Mouse (Mus musculus) limb, embryonic 14.5 days (tissue): ENCODE data around the gene Prkch. TPM values are rescaled to one million over a fixed set of nuclear protein-coding genes. Genes with fewer than 3 reads are reported as not detected.

Experiments
- ATAC-seq: fragments of 200-750 bp; cut with Nextera tagmentation; 2 replicates; pipeline ENCODE4 v1.8.0; 2017; ENCODE audit warnings: low read depth, moderate number of reproducible peaks, moderate TSS enrichment; ENCODE audit not compliant: low FRiP score
- DNase-seq: peaks from one replicate; pipeline ENCODE4 v3.0.0-alpha.2; 2015; ENCODE audit warnings: low spot score
- H3K27ac ChIP-seq: fragments of 300-500 bp; sonication (generic); replicated peaks from 2 replicates; pipeline ENCODE4 v1.5.1; 2014; ENCODE audit warnings: low read depth, mild to moderate bottlenecking, low read length, moderate library complexity, mixed read lengths
- H3K27me3 ChIP-seq: fragments of 300-500 bp; sonication (generic); 2 replicates; pipeline ENCODE4 v1.6.1; 2014; ENCODE audit warnings: low read length, mixed read lengths; ENCODE audit not compliant: control insufficient read depth, insufficient read depth
- H3K36me3 ChIP-seq: fragments of 300-500 bp; sonication (generic); 2 replicates; pipeline ENCODE4 v1.6.1; 2014; ENCODE audit warnings: mild to moderate bottlenecking, low read length, moderate library complexity, mixed read lengths; ENCODE audit not compliant: control insufficient read depth, insufficient read depth
- H3K4me1 ChIP-seq: fragments of 300-500 bp; sonication (generic); 2 replicates; pipeline ENCODE4 v1.6.1; 2014; ENCODE audit warnings: antibody characterized with exemption, low read length, mixed read lengths; ENCODE audit not compliant: control insufficient read depth, insufficient read depth
- H3K4me2 ChIP-seq: fragments of 300-500 bp; sonication (generic); replicated peaks from 2 replicates; pipeline ENCODE4 v1.6.1; 2014; ENCODE audit warnings: low read depth, mild to moderate bottlenecking, low read length, moderate library complexity; ENCODE audit not compliant: severe bottlenecking
- H3K4me3 ChIP-seq: fragments of 300-500 bp; sonication (generic); replicated peaks from 2 replicates; pipeline ENCODE4 v1.5.1; 2014; ENCODE audit warnings: low read length
- H3K9ac ChIP-seq: fragments of 300-500 bp; sonication (generic); 2 replicates; pipeline ENCODE4 v1.6.1; 2014; ENCODE audit warnings: mild to moderate bottlenecking, low read depth, low read length, moderate library complexity; ENCODE audit not compliant: severe bottlenecking
- H3K9me3 ChIP-seq: fragments of 300-500 bp; sonication (generic); 2 replicates; pipeline ENCODE4 v1.6.1; 2016; ENCODE audit warnings: low read length; ENCODE audit not compliant: control insufficient read depth
- POLR2A ChIP-seq: fragments of 200-500 bp; IDR thresholded peaks from 2 replicates; pipeline ENCODE4 v1.8.0; 2012; ENCODE audit warnings: inconsistent platforms, mild to moderate bottlenecking, moderate library complexity, borderline replicate concordance; ENCODE audit not compliant: insufficient read depth, insufficient read length; ENCODE audit errors: extremely low read depth
- WGBS: fragments of 180-500 bp; shearing (Covaris S2); extraction: QIAGEN DNeasy Blood & Tissue Kit; methylation state at CpG from one replicate; pipeline ENCODE4 v1.1.7; 2014; 5-methylcytosine and 5-hydroxymethylcytosine counted together
- polyA plus RNA-seq, 2 experiments: library from polyadenylated mRNA; depleted of rRNA in 1 of 2; stranded (reverse) in 1 of 2; unstranded in 1 of 2; fragments of >200 nt; fragmentation: Nextera tagmentation in 1 of 2; extraction: Ambion mirVana in 1 of 2; gene quantifications; 2 replicates each; pipeline versions ENCODE4 v1.2.1 to v1.2.3; 2012 to 2014

Gene Prkch
- polyA plus RNA-seq, 2 experiments, result 9.3 to 17.2 TPM

DNA sequence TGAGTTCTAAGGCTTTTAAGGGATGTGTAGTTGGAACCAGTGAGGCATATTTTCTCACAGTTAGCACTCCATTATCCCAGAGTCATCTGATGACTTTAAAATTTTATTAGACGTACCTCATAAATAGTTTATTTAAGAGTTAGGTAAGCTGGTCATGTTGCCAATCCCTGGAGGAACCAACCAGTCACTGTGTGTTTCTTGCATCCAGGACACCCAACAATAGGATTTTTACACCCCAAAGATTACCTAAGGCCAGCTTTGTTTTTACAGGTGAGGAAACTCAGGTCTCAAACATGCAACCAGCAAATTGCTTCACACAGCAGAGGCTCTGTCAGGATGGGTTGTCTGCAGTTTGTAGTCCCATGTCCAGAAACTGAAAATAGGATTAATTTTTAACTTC lies 142.4 kb downstream of the Prkch start:
- no peak overlapping the region for H3K4me3 ChIP-seq
- H3K27me3 ChIP-seq, result no peaks in the 10 kb centered on the region
- no peak overlapping the region for H3K9ac ChIP-seq
- no peak overlapping the region for H3K4me2 ChIP-seq
- WGBS, result 50% methylated on average over 1 of the region's 1 CpGs
- peaks cover 4% of the 10 kb centered on the region; the same call in 1 of the 2 replicates for H3K4me1 ChIP-seq
- no peaks in the 10 kb centered on the region for H3K9me3 ChIP-seq
- no peak for DNase-seq
- ATAC-seq, result no peak
- no peak overlapping the region for H3K27ac ChIP-seq
- no peaks in the 10 kb centered on the region for H3K36me3 ChIP-seq
- no peak for TF ChIP-seq POLR2A

DNA sequence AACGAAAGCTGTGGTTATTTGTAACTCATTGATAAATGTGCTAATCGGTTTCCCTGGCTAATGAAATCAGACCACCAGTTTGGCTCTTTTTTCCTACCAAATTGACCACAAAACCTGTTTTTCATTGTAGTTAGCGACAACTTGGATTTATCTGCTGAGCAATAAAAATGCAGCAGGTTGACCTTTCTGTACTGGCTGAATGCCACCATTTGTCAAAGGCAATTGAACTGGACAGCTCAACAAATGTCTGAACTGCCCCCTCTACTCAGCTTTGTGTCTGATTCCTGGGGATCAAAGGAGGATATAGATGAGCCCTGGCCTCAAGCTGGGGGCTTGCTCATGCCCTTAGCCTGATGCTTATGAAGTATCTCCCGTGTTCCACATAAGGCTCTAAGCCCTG lies 146.0 kb downstream of the Prkch start:
- no peak for DNase-seq
- Histone ChIP-seq H3K4me2 (no peak overlapping the region), H3K27ac (no peak overlapping the region), H3K9ac (no peak overlapping the region), H3K27me3 (no peaks in the 10 kb centered on the region), H3K4me1 (peaks cover 8% of the 10 kb centered on the region; the same call in 1 of the 2 replicates), H3K9me3 (no peaks in the 10 kb centered on the region), H3K36me3 (no peaks in the 10 kb centered on the region), H3K4me3 (no peak overlapping the region)
- no peak for TF ChIP-seq POLR2A
- no peak for ATAC-seq
- 16% methylated on average over 4 of the region's 4 CpGs for WGBS

DNA sequence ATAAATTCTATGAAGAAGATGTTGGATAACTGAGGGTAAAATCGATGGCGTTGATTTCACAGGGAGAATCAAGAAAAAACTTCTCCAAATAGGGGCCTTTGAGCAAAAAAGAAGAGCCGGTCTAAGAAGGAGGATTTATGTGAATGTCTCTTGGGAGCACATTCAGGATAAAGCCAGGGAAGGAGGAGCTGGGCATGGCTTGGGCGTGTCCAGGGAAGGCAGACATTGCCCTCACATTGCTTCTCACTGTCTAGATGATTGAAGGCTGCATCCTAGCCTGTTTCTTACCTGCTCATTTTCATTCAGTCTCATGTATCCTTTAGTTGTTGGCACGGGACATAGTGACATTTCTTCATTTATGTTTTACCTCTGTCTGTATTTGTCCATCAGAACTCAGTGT lies 146.5 kb downstream of the Prkch start:
- H3K9ac ChIP-seq, result no peak overlapping the region
- H3K9me3 ChIP-seq, result no peaks in the 10 kb centered on the region
- ATAC-seq (no peak), DNase-seq (no peak)
- no peak overlapping the region for H3K27ac ChIP-seq
- H3K4me1 ChIP-seq, result peaks cover 8% of the 10 kb centered on the region; the same call in 1 of the 2 replicates
- H3K4me3 ChIP-seq, result no peak overlapping the region
- no peak for TF ChIP-seq POLR2A
- WGBS, result 83% methylated on average over 5 of the region's 5 CpGs
- no peaks in the 10 kb centered on the region for H3K27me3 ChIP-seq
- H3K4me2 ChIP-seq, result no peak overlapping the region
- no peaks in the 10 kb centered on the region for H3K36me3 ChIP-seq

DNA sequence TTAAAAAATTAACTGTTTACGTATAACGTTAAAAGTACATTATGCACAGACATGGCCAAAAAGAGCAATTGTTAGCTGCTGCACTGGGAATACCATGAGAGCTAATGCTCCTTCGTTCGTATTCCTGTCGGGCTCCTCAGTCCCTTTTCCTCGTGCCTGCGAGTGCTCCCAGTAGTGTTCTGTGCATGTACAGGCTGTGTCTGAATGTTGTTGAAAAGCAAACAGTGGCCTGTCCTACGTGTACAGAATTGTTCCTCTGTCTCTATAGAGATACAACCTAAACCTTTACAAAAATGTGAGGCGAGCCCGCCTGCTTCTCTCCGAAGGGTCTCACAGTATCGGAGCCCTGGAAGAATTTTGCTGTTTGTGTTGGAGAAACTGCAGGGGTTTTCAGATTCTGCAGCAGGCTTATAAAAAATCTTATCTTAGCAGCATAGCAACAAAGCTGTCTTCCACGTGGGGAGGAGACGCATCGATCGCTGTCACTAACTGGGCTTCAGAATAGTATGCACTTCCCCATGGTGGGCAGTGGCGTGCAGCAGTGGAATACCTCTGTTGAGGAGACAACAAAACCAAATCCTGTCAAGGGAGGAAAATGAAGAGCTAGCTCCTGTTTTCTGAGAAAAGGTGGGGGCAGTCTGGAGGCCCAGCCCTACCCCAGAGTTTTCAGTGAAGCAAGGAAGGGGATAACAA lies 147.4 kb downstream of the Prkch start:
- TF ChIP-seq POLR2A, result no peak
- 74% methylated on average over 17 of the region's 17 CpGs for WGBS
- peak overlapping the region; percentile 46; the same call in 1 of the 2 replicates for H3K27ac ChIP-seq

DNA sequence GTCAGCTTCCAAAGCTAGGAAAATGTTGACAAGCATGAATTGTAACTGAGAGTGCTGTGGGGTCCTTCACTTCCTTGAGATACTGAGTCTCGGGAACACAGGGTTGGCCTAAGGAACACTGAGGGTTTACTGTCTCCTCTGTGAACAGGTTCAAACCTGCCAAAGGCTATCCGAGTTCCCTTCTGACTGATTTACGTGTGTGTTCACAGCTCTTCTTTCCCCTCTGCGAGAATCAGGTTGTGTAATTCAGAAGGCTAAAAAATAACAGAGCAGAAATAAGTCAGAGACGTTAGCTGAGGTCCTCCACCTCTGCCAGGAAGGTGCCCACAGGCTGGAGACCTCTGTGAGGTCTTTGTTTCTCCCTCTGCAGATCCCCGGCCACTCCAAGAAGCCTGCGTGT lies 148.3 kb downstream of the Prkch start:
- Histone ChIP-seq H3K27me3 (no peaks in the 10 kb centered on the region), H3K4me2 (no peak overlapping the region), H3K27ac (peak overlapping the region; percentile 46; the same call in 1 of the 2 replicates)

More for the DNA sequence above, 147.4 kb downstream of the Prkch start:
- Histone ChIP-seq H3K4me1 (peaks cover 8% of the 10 kb centered on the region; the same call in 1 of the 2 replicates), H3K9ac (no peak overlapping the region), H3K4me2 (no peak overlapping the region), H3K27me3 (no peaks in the 10 kb centered on the region), H3K4me3 (no peak overlapping the region), H3K9me3 (no peaks in the 10 kb centered on the region), H3K36me3 (no peaks in the 10 kb centered on the region)
- peak; percentile 22 for DNase-seq
- no peak for ATAC-seq

DNA sequence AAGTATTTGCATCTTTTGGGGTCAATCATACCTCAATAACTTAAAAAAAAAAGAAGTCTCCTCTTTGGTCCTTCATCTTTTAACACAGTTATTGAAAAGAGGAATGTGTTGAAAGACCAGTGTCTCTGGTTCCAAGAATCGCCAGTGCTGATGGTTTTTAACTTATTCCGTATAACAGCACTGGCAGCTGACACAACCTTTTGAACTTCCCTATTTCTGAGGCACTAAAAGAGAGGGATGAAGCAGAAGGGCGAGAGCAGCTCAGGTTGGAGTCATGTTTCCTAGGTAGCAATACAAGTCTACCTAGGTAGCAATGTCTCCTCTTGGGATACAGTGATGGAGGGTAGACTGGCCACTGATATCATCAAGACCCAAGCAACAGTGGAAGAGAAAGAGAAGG lies 152.3 kb downstream of the Prkch start:
- H3K4me1 ChIP-seq, result peaks cover 6% of the 10 kb centered on the region; the same call in 1 of the 2 replicates
- no peak overlapping the region for H3K4me2 ChIP-seq
- TF ChIP-seq POLR2A, result no peak
- ATAC-seq, result no peak
- no peaks in the 10 kb centered on the region for H3K9me3 ChIP-seq
- no peak overlapping the region for H3K4me3 ChIP-seq
- no peak overlapping the region for H3K27ac ChIP-seq
- no peaks in the 10 kb centered on the region for H3K27me3 ChIP-seq
- no peak for DNase-seq
- H3K9ac ChIP-seq, result no peak overlapping the region
- H3K36me3 ChIP-seq, result no peaks in the 10 kb centered on the region
- 78% methylated on average over 3 of the region's 3 CpGs for WGBS

More for the DNA sequence above, 148.3 kb downstream of the Prkch start:
- Histone ChIP-seq H3K9ac (no peak overlapping the region), H3K36me3 (no peaks in the 10 kb centered on the region), H3K9me3 (no peaks in the 10 kb centered on the region), H3K4me1 (peaks cover 8% of the 10 kb centered on the region; the same call in 1 of the 2 replicates), H3K4me3 (no peak overlapping the region)
- no peak for ATAC-seq
- 55% methylated on average over 7 of the region's 7 CpGs for WGBS
- no peak for TF ChIP-seq POLR2A
- no peak for DNase-seq
